Mouse (Mus musculus): ENCODE results near the gene Lhpp.

DNA sequence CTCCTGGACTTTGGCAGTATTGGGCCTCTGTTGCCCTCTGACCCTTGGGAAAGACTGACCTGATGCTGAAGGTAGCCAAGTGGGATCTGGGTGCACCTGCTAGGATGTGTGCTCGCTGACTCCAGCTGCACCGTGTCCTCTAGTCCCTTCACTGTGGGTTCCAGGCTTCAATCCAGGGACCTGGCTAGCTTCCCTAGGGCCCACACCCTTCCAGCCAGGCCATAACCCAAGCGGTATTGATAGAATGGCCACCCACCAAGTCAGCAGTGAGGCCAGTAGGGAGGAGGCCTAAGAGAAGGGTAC, 60.4 kb downstream of the Lhpp start:
- TF ChIP-seq CTCF (IDR thresholded peaks at IDR 0.05; ENCODE audit: borderline replicate concordance, insufficient read depth, low read depth, low read length), result no peak
- TF ChIP-seq POLR2A (IDR thresholded peaks at IDR 0.05; ENCODE audit: borderline replicate concordance, insufficient read depth, low read length), result no peak
